Mouse (Mus musculus): ENCODE measurements at regions not wholly inside any gene's neighbourhood (a gene's known extent, or its start where the extent isn't known, plus 50 kb on each side); places are given as distances from the start of the nearest gene placed in this dataset.

GRCm38 (mm10) chr4:40090295-40090694 lies 52.6 kb upstream of the Aco1 start:
- intact Hi-C loops (cut with DNase I): no loop called here
- DNase-seq: no peak

Measured in heart, postnatal 36 days (tissue).